Mouse (Mus musculus): ENCODE measurements around the gene Evi2b. TPM values are rescaled to one million over a fixed set of nuclear protein-coding genes. Genes with fewer than 3 reads are reported as not detected.

Evi2b gene
- polyA plus RNA-seq, 2 experiments = 2.5 to 4.6 TPM

- Histone ChIP-seq H3K9ac (ENCODE audit: low read depth, low read length, severe bottlenecking) (no peak overlapping the region), H3K27ac (replicated peaks; ENCODE audit: low read depth, low read length) (no peak overlapping the region), H3K4me1 (ENCODE audit: control insufficient read depth, insufficient read depth, low read length) (no peaks in the 10 kb centered on the region), H3K4me3 (replicated peaks; ENCODE audit: low read length) (no peak overlapping the region), H3K27me3 (ENCODE audit: control insufficient read depth, insufficient read depth, low read length) (no peaks in the 10 kb centered on the region), H3K36me3 (ENCODE audit: control insufficient read depth, insufficient read depth, low read length) (peaks cover 17% of the 10 kb centered on the region), H3K4me2 (replicated peaks; ENCODE audit: low read depth, low read length, severe bottlenecking) (no peak overlapping the region), H3K9me3 (ENCODE audit: control insufficient read depth, low read length) (no peaks in the 10 kb centered on the region)
- TF ChIP-seq POLR2A (IDR thresholded peaks at IDR 0.05; ENCODE audit: borderline replicate concordance, extremely low read depth, insufficient read depth, insufficient read length) = no peak
- DNase-seq (ENCODE audit: low spot score) (no peak), ATAC-seq (ENCODE audit: low FRiP score, low read depth) (no peak)
- WGBS = 90% methylated on average over 10 of the region's 10 CpGs
These were observed 28.4 kb downstream of the Evi2b start for GRCm38 (mm10) chr11:79494976-79495800.

GRCm38 (mm10) chr11:79484721-79485120, 38.8 kb downstream of the Evi2b start:
- no peak for TF ChIP-seq POLR2A (IDR thresholded peaks at IDR 0.05; ENCODE audit: borderline replicate concordance, extremely low read depth, insufficient read depth, insufficient read length)
- H3K36me3 ChIP-seq (ENCODE audit: control insufficient read depth, insufficient read depth, low read length) = peaks cover 11% of the 10 kb centered on the region
- no peak for ATAC-seq (ENCODE audit: low FRiP score, low read depth)
- no peaks in the 10 kb centered on the region for H3K27me3 ChIP-seq (ENCODE audit: control insufficient read depth, insufficient read depth, low read length)
- no peaks in the 10 kb centered on the region for H3K9me3 ChIP-seq (ENCODE audit: control insufficient read depth, low read length)
- H3K4me2 ChIP-seq (replicated peaks; ENCODE audit: low read depth, low read length, severe bottlenecking) = no peak overlapping the region
- DNase-seq (ENCODE audit: low spot score) = no peak
- no peak overlapping the region for H3K9ac ChIP-seq (ENCODE audit: low read depth, low read length, severe bottlenecking)
- no peak overlapping the region for H3K4me3 ChIP-seq (replicated peaks; ENCODE audit: low read length)
- H3K27ac ChIP-seq (replicated peaks; ENCODE audit: low read depth, low read length) = no peak overlapping the region
- no peaks in the 10 kb centered on the region for H3K4me1 ChIP-seq (ENCODE audit: control insufficient read depth, insufficient read depth, low read length)

GRCm38 (mm10) chr11:79483876-79484528, 39.6 kb downstream of the Evi2b start:
- no peak for TF ChIP-seq POLR2A (IDR thresholded peaks at IDR 0.05; ENCODE audit: borderline replicate concordance, extremely low read depth, insufficient read depth, insufficient read length)
- Histone ChIP-seq H3K4me3 (replicated peaks; ENCODE audit: low read length) (no peak overlapping the region), H3K36me3 (ENCODE audit: control insufficient read depth, insufficient read depth, low read length) (peaks cover 12% of the 10 kb centered on the region), H3K4me1 (ENCODE audit: control insufficient read depth, insufficient read depth, low read length) (no peaks in the 10 kb centered on the region), H3K4me2 (replicated peaks; ENCODE audit: low read depth, low read length, severe bottlenecking) (no peak overlapping the region), H3K9me3 (ENCODE audit: control insufficient read depth, low read length) (no peaks in the 10 kb centered on the region), H3K27me3 (ENCODE audit: control insufficient read depth, insufficient read depth, low read length) (no peaks in the 10 kb centered on the region), H3K9ac (ENCODE audit: low read depth, low read length, severe bottlenecking) (no peak overlapping the region), H3K27ac (replicated peaks; ENCODE audit: low read depth, low read length) (no peak overlapping the region)
- ATAC-seq (ENCODE audit: low FRiP score, low read depth) (no peak), DNase-seq (ENCODE audit: low spot score) (no peak)
- WGBS = 76% methylated on average over 7 of the region's 7 CpGs

GRCm38 (mm10) chr11:79483392-79483791, 40.2 kb downstream of the Evi2b start:
- TF ChIP-seq POLR2A (IDR thresholded peaks at IDR 0.05; ENCODE audit: borderline replicate concordance, extremely low read depth, insufficient read depth, insufficient read length) = no peak

GRCm38 (mm10) chr11:79468097-79468496, 55.5 kb downstream of the Evi2b start:
- Histone ChIP-seq H3K4me2 (replicated peaks; ENCODE audit: low read depth, low read length, severe bottlenecking) (no peak overlapping the region), H3K36me3 (ENCODE audit: control insufficient read depth, insufficient read depth, low read length) (peaks cover 49% of the 10 kb centered on the region), H3K27me3 (ENCODE audit: control insufficient read depth, insufficient read depth, low read length) (no peaks in the 10 kb centered on the region), H3K4me3 (replicated peaks; ENCODE audit: low read length) (no peak overlapping the region), H3K9me3 (ENCODE audit: control insufficient read depth, low read length) (no peaks in the 10 kb centered on the region), H3K27ac (replicated peaks; ENCODE audit: low read depth, low read length) (no peak overlapping the region), H3K4me1 (ENCODE audit: control insufficient read depth, insufficient read depth, low read length) (no peaks in the 10 kb centered on the region), H3K9ac (ENCODE audit: low read depth, low read length, severe bottlenecking) (no peak overlapping the region)
- no peak for TF ChIP-seq POLR2A (IDR thresholded peaks at IDR 0.05; ENCODE audit: borderline replicate concordance, extremely low read depth, insufficient read depth, insufficient read length)
- WGBS = 60% methylated on average over 1 of the region's 1 CpGs
- DNase-seq (ENCODE audit: low spot score) (no peak), ATAC-seq (ENCODE audit: low FRiP score, low read depth) (no peak)

More at GRCm38 (mm10) chr11:79483392-79483791, 40.2 kb downstream of the Evi2b start:
- DNase-seq (ENCODE audit: low spot score) = no peak
- Histone ChIP-seq H3K27me3 (ENCODE audit: control insufficient read depth, insufficient read depth, low read length) (no peaks in the 10 kb centered on the region), H3K36me3 (ENCODE audit: control insufficient read depth, insufficient read depth, low read length) (peaks cover 10% of the 10 kb centered on the region), H3K9ac (ENCODE audit: low read depth, low read length, severe bottlenecking) (no peak overlapping the region), H3K27ac (replicated peaks; ENCODE audit: low read depth, low read length) (no peak overlapping the region), H3K4me2 (replicated peaks; ENCODE audit: low read depth, low read length, severe bottlenecking) (no peak overlapping the region), H3K4me3 (replicated peaks; ENCODE audit: low read length) (no peak overlapping the region), H3K9me3 (ENCODE audit: control insufficient read depth, low read length) (no peaks in the 10 kb centered on the region), H3K4me1 (ENCODE audit: control insufficient read depth, insufficient read depth, low read length) (no peaks in the 10 kb centered on the region)
- no peak for ATAC-seq (ENCODE audit: low FRiP score, low read depth)
- 93% methylated on average over 6 of the region's 6 CpGs for WGBS

Other genes starting within 250 kb of the Evi2b start
- gene Gm9964, start 226.9 kb downstream of the Evi2b start, polyA plus RNA-seq (2012; rRNA removed) = not detected in 2 replicates
- gene Gm9964, start 226.9 kb downstream of the Evi2b start, polyA plus RNA-seq (2014; fragmentation: Nextera tagmentation; extraction: Ambion mirVana) = not detected in 2 replicates
- 21.7 and 25.2 TPM in 2 replicates for gene Nf1, start 184.1 kb downstream of the Evi2b start, polyA plus RNA-seq (2012; rRNA removed)
- 10.8 and 12.1 TPM in 2 replicates for gene Nf1, start 184.1 kb downstream of the Evi2b start, polyA plus RNA-seq (2014; fragmentation: Nextera tagmentation; extraction: Ambion mirVana)
- 0.03 TPM in 1 of 2 replicates, not detected in the other for gene Omg, start 19.7 kb downstream of the Evi2b start, polyA plus RNA-seq (2012; rRNA removed)
- gene Omg, start 19.7 kb downstream of the Evi2b start, polyA plus RNA-seq (2014; fragmentation: Nextera tagmentation; extraction: Ambion mirVana) = 0.26 and 0.40 TPM in 2 replicates
- 0.13 and 0.16 TPM in 2 replicates for gene Evi2, start 6.8 kb upstream of the Evi2b start, polyA plus RNA-seq (2012; rRNA removed)
- gene Evi2, start 6.8 kb upstream of the Evi2b start, polyA plus RNA-seq (2014; fragmentation: Nextera tagmentation; extraction: Ambion mirVana) = 0.84 and 1.1 TPM in 2 replicates
- 4.4 and 6.0 TPM in 2 replicates for gene Evi2a, start 6.8 kb upstream of the Evi2b start, polyA plus RNA-seq (2012; rRNA removed)
- 5.8 TPM in 2 replicates for gene Evi2a, start 6.8 kb upstream of the Evi2b start, polyA plus RNA-seq (2014; fragmentation: Nextera tagmentation; extraction: Ambion mirVana)
- 16.4 and 23.3 TPM in 2 replicates for gene Rab11fip4, start 67.5 kb upstream of the Evi2b start, polyA plus RNA-seq (2012; rRNA removed)
- 7.4 and 8.4 TPM in 2 replicates for gene Rab11fip4, start 67.5 kb upstream of the Evi2b start, polyA plus RNA-seq (2014; fragmentation: Nextera tagmentation; extraction: Ambion mirVana)

All from limb, embryonic 14.5 days (tissue).